Mouse (Mus musculus) limb, embryonic 11.5 days (tissue): ENCODE measurements around the gene Midn. TPM values are rescaled to one million over a fixed set of nuclear protein-coding genes. Genes with fewer than 3 reads are reported as not detected.

Experiments
- ATAC-seq: fragments of 200-750 bp; cut with Nextera tagmentation; 2 replicates; pipeline ENCODE4 v1.8.0; 2017; ENCODE audit warnings: low read depth; ENCODE audit not compliant: insufficient number of reproducible peaks, low FRiP score, low TSS enrichment
- DNase-seq: peaks from one replicate; pipeline ENCODE4 v3.0.0-alpha.2; 2015; ENCODE audit warnings: low spot score
- H3K27ac ChIP-seq: fragments of 300-500 bp; sonication (generic); replicated peaks from 2 replicates; pipeline ENCODE4 v1.5.1; 2014; ENCODE audit warnings: low read depth, mild to moderate bottlenecking, low read length
- H3K27me3 ChIP-seq: fragments of 300-500 bp; sonication (generic); 2 replicates; pipeline ENCODE4 v1.6.1; 2014; ENCODE audit warnings: mild to moderate bottlenecking, low read length, mixed read lengths; ENCODE audit not compliant: control insufficient read depth, insufficient read depth
- H3K36me3 ChIP-seq: fragments of 300-500 bp; sonication (generic); 2 replicates; pipeline ENCODE4 v1.6.1; 2014; ENCODE audit warnings: mild to moderate bottlenecking, low read length, moderate library complexity, mixed read lengths; ENCODE audit not compliant: control insufficient read depth, insufficient read depth
- H3K4me1 ChIP-seq: fragments of 300-500 bp; sonication (generic); 2 replicates; pipeline ENCODE4 v1.6.1; 2014; ENCODE audit warnings: low read length, mixed read lengths; ENCODE audit not compliant: control insufficient read depth, insufficient read depth
- H3K4me2 ChIP-seq: fragments of 300-500 bp; sonication (generic); 2 replicates; pipeline ENCODE4 v1.6.1; 2014; ENCODE audit warnings: low read depth, mild to moderate bottlenecking, moderate library complexity; ENCODE audit not compliant: severe bottlenecking
- H3K4me3 ChIP-seq: fragments of 300-500 bp; sonication (generic); 2 replicates; pipeline ENCODE4 v1.5.1; 2014; ENCODE audit warnings: low read depth, low read length
- H3K9ac ChIP-seq: fragments of 300-500 bp; sonication (generic); 2 replicates; pipeline ENCODE4 v1.6.1; 2014; ENCODE audit warnings: mild to moderate bottlenecking, low read length
- H3K9me3 ChIP-seq: fragments of 300-500 bp; sonication (generic); 2 replicates; pipeline ENCODE4 v1.6.1; 2016; ENCODE audit warnings: low read length; ENCODE audit not compliant: control insufficient read depth
- WGBS: fragments of 180-500 bp; shearing (Covaris S2); extraction: QIAGEN DNeasy Blood & Tissue Kit; methylation state at CpG from one replicate; pipeline ENCODE4 v1.1.7; 2014; 5-methylcytosine and 5-hydroxymethylcytosine counted together
- polyA plus RNA-seq: library from polyadenylated mRNA; unstranded; fragments of >200 nt; fragmentation: Nextera tagmentation; extraction: Ambion mirVana; gene quantifications from 2 replicates; pipeline ENCODE4 v1.2.1, GENCODE M21; 2014

Gene Midn
- polyA plus RNA-seq, 1 experiment from 2014 or later, result 60.9 TPM

DNA sequence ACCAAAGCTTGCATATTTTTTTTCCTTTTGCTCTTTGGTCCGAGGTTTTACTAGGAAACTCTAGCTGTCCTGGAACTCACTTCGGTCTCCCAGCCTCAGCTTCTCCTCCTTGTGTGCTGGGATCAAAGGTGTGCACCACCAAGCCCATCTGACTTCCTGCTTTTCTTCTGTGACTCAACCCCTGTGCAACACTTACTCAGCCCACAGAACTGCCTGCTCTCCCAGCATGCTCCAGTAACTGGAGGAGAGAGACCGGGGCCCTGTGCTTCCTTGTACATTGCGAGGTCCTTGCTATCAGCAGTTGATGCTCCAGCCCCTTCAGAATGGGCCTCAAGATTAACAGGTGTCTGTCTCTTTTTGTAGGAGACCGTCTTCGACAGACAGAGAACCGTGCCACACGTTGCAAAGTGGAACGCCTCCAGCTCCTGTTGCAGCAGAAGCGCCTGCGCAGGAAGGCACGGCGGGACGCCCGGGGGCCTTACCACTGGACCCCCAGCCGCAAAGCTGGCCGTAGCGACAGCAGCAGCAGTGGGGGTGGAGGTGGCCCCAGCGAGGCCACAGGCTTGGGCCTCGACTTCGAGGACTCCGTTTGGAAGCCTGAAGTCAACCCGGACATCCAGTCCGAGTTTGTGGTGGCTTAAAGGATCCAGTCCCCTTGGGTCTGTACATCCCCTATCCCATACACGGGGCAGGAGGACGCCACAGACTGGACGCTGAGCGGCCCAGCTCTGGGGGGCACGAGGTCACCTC, 8.1 kb downstream of the Midn start:
- Histone ChIP-seq H3K9ac (peak overlapping the region; percentile 12; the same call in 1 of the 2 replicates), H3K4me3 (no peak overlapping the region)

DNA sequence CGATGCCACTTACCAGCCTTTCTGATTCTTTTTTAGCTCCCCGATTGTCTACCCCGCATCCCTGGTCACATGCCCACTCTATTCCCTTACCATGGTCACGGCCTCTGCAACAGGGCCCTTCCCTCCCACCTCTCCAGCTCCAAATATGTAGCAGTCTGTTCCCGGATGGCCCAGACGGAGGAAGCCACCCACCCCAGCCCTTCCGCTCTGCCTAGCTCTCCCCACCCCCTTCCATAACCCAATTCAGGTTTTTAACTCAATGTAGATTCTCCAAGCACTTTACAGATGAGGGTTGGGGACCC, 8.6 kb downstream of the Midn start:
- Histone ChIP-seq H3K4me2 (no peak overlapping the region), H3K36me3 (peaks cover 47% of the 10 kb centered on the region), H3K27ac (peak overlapping the region; percentile 42), H3K27me3 (no peaks in the 10 kb centered on the region), H3K9me3 (no peaks in the 10 kb centered on the region), H3K4me3 (no peak overlapping the region), H3K4me1 (peaks cover 76% of the 10 kb centered on the region), H3K9ac (no peak overlapping the region)
- 65% methylated on average over 7 of the region's 7 CpGs for WGBS
- DNase-seq (no peak), ATAC-seq (no peak)

More for the DNA sequence above, 8.1 kb downstream of the Midn start:
- DNase-seq (no peak), ATAC-seq (no peak)
- Histone ChIP-seq H3K27ac (peak overlapping the region; percentile 42; the same call in 1 of the 2 replicates), H3K36me3 (peaks cover 49% of the 10 kb centered on the region), H3K9me3 (no peaks in the 10 kb centered on the region), H3K4me2 (no peak overlapping the region), H3K4me1 (peaks cover 71% of the 10 kb centered on the region), H3K27me3 (no peaks in the 10 kb centered on the region)
- 88% methylated on average over 29 of the region's 29 CpGs for WGBS

DNA sequence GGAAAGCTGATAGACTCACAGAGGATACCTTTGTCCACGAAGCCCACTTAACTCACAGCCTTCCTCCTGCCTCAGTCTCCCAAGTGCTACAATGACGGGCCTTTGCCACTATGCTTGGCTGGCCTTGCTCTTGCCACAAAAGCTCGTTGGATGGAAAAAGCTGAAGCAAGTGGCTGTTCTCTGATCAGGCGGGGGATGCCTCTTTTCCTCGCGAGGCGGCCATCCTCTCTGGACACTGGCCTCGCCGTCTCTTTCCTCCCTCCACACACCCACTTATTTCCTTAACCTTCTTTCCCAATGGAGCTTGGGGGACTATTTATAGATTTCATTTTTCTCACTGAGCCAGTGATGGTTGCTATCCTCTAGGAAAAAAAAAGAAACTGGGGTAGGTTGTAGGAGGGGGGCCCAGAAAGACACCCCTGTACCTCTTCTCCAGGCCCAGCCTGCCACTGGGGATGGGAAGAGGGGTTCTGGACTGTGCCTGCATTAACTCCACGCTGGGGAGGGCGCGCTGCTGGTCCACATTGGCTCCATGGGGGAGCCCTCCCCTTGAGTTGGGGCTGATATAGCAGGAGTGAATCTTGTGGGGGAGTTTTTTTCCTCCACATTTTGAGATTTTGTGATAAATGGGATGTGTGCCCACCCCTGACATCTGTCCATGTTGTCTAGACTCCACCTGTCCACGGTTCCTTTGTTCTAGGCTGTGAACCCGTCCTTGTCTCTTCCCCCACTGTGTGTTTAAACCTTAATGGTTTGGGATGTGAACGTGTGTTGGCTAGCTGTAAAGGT, 9.3 kb downstream of the Midn start:
- peak overlapping the region; percentile 18; the same call in 1 of the 2 replicates for H3K4me2 ChIP-seq
- H3K4me3 ChIP-seq, result no peak overlapping the region
- H3K27ac ChIP-seq, result peak overlapping the region; percentile 42
- DNase-seq (no peak), ATAC-seq (no peak)
- H3K27me3 ChIP-seq, result no peaks in the 10 kb centered on the region
- peaks cover 47% of the 10 kb centered on the region for H3K36me3 ChIP-seq
- 71% methylated on average over 15 of the region's 15 CpGs for WGBS
- H3K4me1 ChIP-seq, result peaks cover 73% of the 10 kb centered on the region
- H3K9ac ChIP-seq, result no peak overlapping the region
- no peaks in the 10 kb centered on the region for H3K9me3 ChIP-seq

DNA sequence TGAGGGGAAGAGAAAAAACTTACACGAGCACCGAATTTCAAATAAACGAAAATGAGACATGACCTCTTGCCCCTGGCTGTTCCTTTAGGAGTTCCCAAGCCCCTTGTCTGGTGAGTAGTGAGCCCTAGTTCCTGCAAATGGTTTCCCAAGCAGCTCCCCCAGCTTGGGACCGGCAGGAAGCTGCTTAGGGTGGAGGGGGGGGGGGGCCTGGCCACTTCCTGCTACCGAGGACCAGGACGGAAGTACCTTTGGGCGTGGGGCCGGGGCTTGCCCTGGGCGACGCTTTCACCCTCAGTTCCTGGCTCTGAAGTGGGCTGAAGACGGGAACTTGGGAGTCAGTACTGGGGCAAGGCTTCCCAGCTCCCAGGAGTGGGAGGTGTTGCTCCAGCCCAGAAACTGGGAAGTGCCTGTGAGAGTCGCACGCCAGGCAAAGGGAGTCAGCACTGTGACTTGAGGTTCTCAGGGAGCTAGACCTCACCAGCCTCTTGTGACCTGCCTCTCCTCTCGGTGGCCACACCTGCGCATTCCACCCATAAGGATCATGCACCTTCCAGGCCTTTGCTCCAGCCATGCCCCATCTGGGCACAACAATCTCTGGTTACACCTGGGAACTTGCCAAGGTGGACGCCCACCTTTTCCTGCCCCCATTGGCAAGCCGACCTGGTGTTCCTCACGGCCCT, 10.4 kb downstream of the Midn start:
- WGBS, result 14% methylated on average over 18 of the region's 18 CpGs
- Histone ChIP-seq H3K9ac (no peak overlapping the region), H3K27ac (peak overlapping the region; percentile 79)

DNA sequence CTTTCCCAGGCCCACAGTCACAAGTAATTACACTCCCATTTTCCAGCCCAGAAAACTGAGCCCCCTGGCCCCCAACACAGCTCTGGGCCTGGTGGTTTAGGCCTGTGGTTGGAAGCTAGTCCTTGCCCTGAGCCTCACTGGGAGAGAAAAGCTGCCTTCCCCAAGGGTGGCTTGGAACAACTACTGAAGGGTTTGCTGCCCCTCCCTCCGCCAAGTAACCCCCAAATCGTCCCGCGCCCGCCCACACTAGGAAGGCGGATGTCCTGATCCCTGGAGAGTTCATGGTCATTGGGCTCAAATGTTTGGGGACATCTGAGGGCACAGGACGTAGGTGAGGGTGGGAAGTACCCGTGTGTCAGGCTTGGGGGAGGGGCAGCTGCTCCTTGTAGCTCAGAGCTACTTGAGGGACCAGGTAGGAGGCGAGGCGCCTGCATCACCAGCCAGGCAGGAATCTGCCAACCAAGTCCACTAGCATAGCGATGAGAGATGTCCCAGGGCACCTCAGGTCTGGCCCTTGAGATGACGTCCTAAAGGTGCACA, 11.0 kb downstream of the Midn start:
- Histone ChIP-seq H3K27me3 (no peaks in the 10 kb centered on the region), H3K4me3 (peak overlapping the region; percentile 29), H3K4me2 (peak overlapping the region; percentile 72), H3K27ac (peak overlapping the region; percentile 79), H3K9me3 (no peaks in the 10 kb centered on the region), H3K4me1 (peaks cover 63% of the 10 kb centered on the region), H3K9ac (peak overlapping the region; percentile 51), H3K36me3 (peaks cover 29% of the 10 kb centered on the region)
- WGBS, result 6% methylated on average over 12 of the region's 12 CpGs
- DNase-seq, result peak; percentile 71
- 0 out of 2 replicates have a peak, but pooled peaks have one; percentile 1 for ATAC-seq

More for the DNA sequence above, 10.4 kb downstream of the Midn start:
- H3K36me3 ChIP-seq, result peaks cover 35% of the 10 kb centered on the region
- DNase-seq, result peak; percentile 73
- H3K4me3 ChIP-seq, result peak overlapping the region; percentile 29
- no peaks in the 10 kb centered on the region for H3K27me3 ChIP-seq
- no peaks in the 10 kb centered on the region for H3K9me3 ChIP-seq
- ATAC-seq, result peak; percentile 2; the same call in 1 of the 2 replicates
- H3K4me2 ChIP-seq, result peak overlapping the region; percentile 72; the same call in 1 of the 2 replicates
- peaks cover 67% of the 10 kb centered on the region for H3K4me1 ChIP-seq

DNA sequence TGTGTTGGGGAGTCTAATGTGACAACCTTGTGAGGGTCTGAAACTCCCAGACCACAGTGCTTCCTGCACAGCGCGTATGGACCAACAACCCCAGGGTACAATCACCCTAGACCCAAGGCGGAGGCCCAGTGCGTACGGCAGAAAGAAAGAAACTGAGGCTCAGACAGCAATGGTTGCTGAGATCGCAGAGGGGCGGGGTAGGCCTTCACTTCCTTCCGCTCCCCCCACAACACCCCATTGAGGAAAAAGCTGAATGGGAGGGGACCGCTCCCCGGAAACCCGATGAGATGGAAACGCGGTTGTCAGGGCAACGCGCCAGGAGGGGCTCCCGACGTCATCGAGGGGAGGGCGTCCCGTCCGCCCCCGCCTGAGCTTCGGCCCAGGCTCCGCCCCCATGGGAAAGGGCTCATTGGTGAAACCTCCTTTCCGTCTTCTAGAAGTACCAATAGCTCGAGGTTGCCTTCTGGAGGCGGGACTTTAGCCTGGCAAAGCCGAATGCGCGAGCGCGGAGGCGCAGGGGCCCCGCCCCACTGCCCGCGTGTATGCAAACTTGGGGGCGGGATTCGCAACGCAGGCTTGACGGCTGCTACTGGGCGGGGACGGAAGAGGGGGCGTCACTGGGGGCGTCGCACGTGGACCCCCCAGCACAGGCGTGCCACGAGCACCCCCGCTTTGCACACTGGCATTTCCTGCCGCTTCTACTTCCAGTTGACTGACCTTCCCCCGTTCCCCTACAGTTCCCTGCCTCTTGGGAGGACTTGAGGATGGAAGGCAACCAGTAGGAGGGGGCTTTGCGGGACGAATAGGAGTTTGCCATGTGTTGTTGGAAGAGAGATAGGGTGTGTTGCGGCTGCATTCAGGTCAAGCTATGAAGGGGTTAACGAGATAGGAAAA, 11.7 kb downstream of the Midn start:
- H3K4me2 ChIP-seq, result peak overlapping the region; percentile 72
- ATAC-seq, result peak; percentile 74
- peak overlapping the region; percentile 83 for H3K27ac ChIP-seq
- H3K9me3 ChIP-seq, result no peaks in the 10 kb centered on the region
- H3K9ac ChIP-seq, result peak overlapping the region; percentile 51
- peaks cover 27% of the 10 kb centered on the region for H3K36me3 ChIP-seq
- no peaks in the 10 kb centered on the region for H3K27me3 ChIP-seq
- peaks cover 65% of the 10 kb centered on the region for H3K4me1 ChIP-seq
- H3K4me3 ChIP-seq, result peak overlapping the region; percentile 29
- peak; percentile 96 for DNase-seq
- under 1% methylated on average over 55 of the region's 55 CpGs for WGBS

DNA sequence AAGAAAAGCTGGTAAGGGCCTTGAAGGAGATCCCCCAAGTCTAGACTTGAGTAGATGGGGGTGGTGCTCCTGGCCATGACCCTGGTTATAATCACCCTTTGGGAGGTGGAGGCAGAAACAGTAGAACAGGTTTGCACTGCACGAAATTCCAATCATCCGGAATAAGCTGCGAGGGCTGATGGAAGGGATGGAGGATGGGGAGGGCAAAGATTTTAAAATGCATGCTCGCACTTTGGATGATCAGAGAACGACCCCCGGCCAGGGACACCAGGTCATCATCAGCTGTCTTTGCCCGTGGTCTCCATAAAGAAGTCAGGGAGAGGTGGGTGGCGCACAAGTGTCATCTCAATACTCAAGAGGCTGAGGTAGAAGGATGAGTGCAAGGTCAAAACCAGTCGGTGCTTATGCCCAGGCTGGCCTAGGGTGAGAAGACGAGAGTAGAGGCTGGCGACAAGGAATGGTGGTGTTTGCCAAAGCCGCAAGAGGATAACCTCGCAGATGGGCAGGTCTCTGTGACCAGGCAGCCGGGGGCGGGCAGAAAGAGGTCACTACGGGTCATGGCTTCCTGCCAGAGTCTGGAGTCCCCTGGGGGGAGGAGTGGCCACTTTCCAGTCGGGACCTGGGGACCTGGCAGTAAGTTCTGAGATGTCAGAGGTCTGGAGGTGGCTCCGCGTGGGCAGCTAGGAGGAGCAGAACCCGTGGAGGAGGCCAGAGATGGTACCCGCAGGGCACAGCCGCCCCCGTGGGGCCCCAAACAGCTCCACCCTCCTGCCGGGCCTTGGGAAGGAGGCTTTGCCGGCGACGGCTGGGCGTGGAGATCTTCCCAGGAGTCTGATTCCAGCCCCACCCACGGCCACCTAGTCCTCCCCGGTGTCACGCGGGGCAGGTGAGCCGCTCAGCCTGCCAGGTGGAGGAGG, 12.6 kb downstream of the Midn start:
- H3K9ac ChIP-seq, result peak overlapping the region; percentile 47
- no peak for ATAC-seq
- no peaks in the 10 kb centered on the region for H3K9me3 ChIP-seq
- peak overlapping the region; percentile 29 for H3K4me3 ChIP-seq
- H3K27ac ChIP-seq, result peak overlapping the region; percentile 83
- H3K4me1 ChIP-seq, result peaks cover 65% of the 10 kb centered on the region
- peaks cover 18% of the 10 kb centered on the region for H3K36me3 ChIP-seq
- no peaks in the 10 kb centered on the region for H3K27me3 ChIP-seq
- H3K4me2 ChIP-seq, result peak overlapping the region; percentile 72
- DNase-seq, result peak; percentile 76
- under 1% methylated on average over 33 of the region's 33 CpGs for WGBS
